Mouse (Mus musculus) bone marrow, adult 2 months (tissue): ENCODE results near the gene Il22.

ENCODE experiments used
- CTCF ChIP-seq: fragments of 200-500 bp; IDR thresholded peaks from 2 replicates; pipeline ENCODE4 v1.5.1; 2011; ENCODE audit warnings: low read length, control low read depth; ENCODE audit not compliant: control insufficient read depth, insufficient read depth
- POLR2A ChIP-seq: fragments of 200-500 bp; IDR thresholded peaks from 2 replicates; pipeline ENCODE4 v1.6.1; 2011; ENCODE audit warnings: low read depth, mild to moderate bottlenecking, control low read depth, low read length, borderline replicate concordance; ENCODE audit not compliant: control insufficient read depth

- TF ChIP-seq CTCF (peak; percentile 16; the same call in 1 of the 2 replicates), POLR2A (no peak)
Measured at GRCm38 (mm10) chr10:118250852-118251295, 46.1 kb downstream of the Il22 start.
